Mouse (Mus musculus) right cerebral cortex, adult 18-20 months (tissue): ENCODE results near the gene Gm17334.

ENCODE experiments used
- DNase-seq: peaks from one replicate; pipeline ENCODE4 v3.0.0; 2022; ENCODE audit warnings: mixed read lengths

Gene Gm17334

DNA sequence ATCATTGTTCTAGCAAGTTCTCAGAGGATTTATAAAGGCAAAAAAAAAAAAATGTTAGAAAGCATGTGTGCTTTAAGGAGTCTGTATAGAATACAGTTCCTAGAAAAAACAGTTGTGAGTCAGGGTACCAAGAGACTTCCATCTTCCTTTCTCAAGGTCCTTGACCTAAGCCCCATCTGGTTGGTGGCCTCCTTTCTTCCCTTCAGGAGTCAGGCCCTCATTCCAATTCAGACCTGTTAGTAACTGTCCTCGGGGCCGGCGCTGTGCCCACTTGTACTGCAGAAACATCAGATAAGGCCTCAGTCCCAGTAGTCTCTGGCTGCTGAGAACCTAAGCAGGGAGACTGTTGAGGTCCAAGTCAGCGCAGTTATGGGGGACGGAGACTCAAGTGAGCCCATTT, at the start of gene Gm17334:
TSS of gene Gm17334 (minus strand) at position 101 of the 400 bp plus-strand sequence.
- DNase-seq = no peak

DNA sequence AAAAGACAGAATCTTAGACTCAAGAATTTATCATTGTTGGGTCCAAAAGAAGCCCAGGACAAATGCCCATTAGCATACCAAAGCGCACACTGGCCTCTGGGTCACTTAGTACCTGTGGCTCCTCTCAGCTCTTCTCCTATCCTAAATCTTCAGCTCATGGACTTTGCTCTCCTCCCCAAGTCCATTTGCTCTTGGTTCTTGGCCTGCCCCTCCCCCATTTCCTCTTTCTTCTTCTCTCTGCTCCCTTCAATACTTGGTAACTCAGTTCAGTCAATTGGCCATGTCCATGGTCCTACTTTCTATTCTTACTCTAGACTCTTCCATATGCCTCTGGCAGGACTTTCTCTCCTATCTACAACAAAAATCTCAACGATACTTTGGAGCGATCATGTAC, 49.0 kb upstream of the Gm17334 start:
- DNase-seq = no peak

DNA sequence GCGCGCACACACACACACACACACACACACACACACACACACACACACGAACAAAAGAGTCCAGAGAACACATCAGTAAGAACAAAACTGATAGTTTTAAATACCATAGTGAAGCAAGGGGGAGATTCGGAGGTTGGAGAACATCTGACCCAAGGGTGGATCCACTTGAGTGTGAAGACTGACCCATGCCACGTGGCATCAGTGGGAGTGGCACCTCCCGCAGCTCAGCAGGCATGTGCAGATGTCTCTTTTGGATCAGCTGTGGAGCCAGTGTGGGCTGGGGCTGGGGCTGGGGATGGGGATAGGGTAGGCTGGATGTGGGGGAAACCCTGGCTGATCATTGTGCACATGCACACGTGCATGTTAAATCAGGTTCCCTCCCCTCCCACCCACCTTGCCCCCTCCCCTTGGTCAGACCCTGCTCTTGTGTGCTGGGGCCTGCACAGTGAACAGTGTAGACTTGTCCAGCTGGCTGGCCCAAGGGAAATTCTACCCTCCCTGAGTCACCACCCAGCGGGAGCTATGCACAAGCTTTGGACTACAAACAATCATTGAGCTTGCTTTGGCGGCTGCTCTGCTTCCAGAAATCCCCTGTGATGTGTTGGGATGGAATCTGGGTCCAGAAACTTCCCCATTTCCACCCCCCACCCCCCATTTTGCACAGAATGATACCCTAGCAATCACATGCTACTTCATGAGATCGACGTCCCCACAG, 48.4 kb upstream of the Gm17334 start:
- DNase-seq = no peak

DNA sequence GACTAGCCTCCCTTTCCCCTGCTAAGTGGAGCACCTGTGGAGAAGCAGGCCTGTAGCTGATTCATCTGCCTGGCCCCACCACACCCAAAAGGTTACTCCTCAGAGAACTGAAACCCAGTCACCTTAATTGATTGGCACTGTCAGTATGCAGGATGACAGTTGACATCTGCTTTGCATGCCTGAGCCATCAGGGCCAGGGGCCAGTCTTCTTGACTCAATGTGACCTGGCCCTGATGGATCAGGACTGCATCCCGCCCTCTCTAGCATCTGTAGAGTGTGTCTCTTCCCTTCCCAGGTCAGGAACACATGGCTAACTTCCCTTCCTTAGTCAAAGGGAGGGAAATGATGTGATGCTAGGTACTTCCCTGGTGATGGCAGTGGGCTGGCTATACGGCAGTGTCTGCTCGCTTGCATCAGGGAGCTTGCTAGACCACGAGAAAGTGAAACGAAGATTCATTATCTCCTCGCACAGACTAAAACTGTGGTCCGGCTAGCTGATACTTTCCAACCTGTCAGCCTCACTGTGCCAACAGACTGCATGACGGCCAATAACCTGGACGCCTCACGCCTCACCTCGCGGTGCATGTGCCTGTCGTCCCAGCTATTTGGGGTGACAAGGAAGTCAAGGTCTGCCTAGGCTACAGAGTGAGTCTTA, 47.7 kb upstream of the Gm17334 start:
- DNase-seq = no peak

DNA sequence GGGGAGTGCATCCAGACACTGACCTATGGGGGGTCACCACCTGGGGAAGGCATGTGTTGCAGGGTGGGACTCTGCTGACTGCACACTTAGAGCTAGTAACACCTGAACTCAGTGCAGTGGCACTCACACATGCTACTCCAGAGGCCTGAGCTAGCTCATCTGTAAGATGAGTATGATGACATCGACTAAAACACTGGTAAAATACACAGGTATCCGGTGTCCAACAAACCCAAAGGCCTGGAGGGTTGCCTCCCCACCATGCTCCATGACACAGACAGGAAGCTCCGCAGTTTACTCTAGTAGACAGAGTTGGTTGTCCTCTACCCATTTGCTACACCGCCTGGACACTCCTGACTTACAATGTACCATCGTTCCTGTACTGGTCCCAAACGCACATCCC, 46.5 kb upstream of the Gm17334 start:
- no peak for DNase-seq

DNA sequence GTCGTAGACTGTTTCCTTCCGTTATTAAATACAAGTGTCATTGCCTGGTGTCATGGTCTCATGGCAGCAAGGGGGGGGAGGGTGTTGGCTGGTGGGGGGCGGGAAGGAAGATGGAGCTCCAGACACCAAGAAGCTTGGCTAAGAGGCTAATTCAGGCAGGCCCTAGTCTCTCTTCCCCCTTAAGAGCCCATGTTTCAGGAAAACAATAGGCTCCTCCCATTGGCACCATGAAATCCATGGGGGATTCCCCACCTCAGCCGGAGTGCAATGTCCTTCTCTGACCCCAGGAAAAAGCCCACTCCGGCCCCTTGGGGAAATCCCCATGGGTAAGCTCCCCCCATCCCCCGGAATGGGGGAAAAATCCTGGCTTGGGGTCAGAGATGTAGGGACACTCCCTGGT, 45.8 kb upstream of the Gm17334 start:
- DNase-seq = no peak

DNA sequence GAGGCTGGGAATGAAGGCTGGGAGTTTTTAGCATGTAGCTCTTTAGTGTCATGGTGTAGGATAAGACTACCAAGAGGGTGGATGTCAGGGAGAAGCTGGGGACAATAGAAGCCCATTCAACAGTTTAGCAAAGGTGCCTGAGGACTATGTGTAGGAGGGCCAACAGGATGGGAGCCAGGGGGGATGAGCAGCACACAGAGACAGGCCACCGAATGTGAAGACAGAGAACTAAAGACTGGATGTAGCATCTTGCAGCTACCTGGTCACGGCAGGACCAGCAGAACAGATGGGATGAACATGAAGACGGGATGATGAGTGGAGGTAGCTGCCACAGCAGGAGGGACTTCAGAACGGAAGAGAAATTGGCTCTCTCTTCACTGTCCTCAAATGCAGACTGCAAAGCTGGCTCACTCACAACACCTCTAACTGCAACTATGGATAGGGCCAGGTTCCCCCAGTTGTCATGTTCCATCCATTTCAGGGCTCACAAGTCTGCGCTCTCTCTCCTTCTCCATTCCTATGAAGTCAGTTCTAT, 43.9 kb upstream of the Gm17334 start:
- DNase-seq = no peak

DNA sequence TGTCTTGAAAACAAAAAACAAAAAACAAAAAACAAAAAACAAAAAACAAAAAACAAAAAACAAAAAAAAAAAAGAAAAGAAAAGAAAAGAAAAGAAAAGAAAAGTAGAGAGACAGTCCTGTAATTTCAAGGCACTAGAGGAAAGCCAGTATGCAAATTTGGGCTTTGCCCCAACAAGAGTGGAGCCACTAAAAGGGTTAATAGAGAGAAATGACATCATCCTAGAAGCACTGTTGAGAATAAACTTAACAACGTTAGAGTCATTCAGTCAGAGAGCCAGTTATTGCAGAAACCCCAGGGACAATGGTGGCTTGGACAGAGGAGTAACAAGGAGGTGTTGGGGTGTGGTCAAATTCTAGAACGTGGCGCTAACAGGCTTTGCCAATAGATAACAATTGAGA, 41.8 kb upstream of the Gm17334 start:
- no peak for DNase-seq

DNA sequence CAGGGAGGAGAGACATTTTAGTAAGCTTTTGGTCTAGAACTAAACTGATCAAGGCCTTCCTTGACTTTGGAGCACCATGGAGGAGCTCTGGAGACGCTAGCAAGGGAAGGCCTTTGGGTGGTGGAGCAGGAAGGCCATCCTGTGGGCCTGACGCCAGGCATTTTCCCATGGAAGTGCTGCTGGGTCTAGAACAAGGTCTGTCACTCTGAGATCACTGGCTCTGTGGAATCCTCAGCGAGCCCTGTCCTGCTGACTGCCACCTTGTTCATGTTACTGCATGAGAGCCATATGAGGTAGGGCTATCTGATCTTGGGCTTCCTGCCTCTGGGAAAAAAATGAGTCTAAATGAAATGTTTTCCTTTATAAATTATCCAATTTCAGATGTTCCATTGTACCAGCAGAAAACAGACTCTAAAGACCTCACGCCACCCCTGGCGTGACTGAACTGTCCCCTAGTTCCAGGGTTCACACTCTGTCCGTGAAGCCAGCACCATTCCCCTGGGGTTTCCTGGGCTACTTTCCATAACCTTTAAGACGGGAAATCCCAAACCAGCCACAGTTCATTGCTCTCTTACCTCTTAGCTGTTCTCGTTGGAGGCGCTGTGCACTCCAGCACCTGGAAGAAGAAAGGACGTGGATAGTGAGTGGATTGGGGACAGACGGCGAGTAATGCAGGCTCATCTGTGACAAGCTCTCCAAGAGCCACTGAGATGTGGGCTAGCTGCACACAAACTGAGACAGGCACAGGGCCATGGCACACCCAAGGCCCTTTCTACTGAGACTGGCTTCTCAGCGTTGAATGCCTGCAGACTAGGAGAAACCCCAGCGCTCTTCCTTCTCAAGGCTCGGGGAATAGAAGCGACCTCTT, 40.2 kb upstream of the Gm17334 start:
- no peak for DNase-seq

DNA sequence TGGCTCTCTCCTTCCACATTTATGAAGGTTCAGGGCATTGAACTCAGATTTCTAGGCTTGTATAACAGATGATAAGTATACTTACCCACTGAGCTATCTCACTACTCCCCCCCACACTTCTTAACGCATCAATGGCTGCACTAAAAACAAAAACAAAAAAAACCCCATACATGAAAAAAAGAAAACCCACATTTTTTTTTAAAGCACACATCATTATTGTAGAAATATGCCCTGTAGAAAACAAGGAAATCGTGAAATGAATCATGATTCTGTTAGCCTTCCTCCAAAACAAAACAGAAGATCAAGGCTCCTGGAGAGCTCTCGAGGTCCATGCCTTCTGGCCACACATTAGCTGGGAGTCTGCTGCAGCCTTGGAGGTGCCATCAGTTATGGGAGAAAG, 38.3 kb upstream of the Gm17334 start:
- DNase-seq = no peak

DNA sequence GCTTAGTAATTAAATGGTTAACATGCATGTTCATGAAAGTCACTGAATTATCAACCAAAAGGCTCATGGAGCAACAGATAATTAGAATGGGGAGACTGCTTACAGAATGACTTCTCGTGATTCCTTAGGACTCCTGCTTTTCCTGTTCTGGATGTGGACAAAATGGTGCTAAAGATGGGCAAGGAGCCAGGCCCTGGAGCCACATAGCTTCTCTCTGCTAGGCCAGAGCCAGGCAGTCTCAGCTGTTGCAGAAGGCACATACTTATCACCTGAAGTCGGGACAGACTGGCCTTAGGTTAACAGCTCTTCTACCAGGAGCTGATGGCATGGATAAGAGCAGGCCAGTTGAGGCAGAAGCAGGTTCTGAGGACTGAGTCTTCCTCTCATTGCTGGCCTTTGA, 37.8 kb upstream of the Gm17334 start:
- no peak for DNase-seq

DNA sequence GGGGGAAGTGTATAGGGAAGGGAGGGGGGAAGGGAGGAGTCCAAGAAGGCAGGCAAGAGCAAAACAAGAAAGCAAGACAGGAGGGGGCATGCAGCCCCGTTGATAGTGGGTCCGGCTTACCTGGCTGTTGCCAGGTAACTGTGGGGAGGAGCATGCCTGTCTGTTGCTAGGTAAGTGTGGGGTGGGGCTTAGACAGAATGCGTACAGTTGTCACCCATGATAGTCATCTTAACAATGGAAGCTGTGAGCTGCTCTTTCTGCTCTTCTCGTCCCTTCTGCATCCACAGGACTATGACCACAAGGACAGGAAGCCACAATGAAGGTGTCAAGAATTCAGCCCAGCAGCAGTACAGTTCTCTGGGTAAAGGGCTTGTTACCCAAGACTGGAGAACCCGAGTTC, 37.2 kb upstream of the Gm17334 start:
- DNase-seq = no peak

DNA sequence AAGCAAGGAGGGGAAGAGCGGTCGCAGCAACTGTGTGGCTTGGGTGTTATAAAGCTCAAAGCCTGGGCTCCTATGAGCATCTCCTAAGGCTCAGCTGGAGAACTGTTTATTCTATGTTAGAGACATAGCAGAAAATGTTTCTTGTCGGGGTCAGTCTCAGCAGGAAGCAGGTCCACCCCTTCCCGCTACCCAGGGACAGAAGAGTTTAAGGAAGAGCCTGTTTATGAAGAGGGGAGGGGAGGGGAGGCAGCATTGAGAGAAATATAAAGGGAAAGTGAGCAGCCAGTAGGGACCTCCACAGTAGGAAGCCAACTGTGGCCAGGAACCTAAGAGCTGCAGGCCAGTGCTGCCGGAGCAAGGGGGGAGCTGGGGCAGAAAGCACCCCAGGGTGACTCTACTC, 36.4 kb upstream of the Gm17334 start:
- DNase-seq = no peak

DNA sequence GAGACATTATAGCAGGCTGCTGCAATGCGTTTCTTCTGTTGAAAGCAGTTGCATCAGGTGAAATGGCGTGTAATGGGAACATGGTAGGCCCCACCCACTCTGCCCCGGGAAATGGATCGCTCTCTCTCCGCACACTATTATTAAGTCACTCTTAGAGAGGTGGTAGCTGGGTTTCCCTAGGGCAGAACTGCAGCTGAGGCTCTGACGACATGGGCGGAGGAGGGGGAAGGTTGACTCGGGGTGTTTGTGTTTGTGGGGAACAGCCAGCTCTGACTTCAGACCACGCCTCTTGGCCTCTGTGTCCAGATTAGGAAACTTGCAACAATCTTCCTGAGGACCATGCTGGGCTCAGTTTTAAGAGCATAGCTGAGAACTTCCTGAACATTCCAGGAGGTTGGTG, 32.8 kb upstream of the Gm17334 start:
- no peak for DNase-seq

DNA sequence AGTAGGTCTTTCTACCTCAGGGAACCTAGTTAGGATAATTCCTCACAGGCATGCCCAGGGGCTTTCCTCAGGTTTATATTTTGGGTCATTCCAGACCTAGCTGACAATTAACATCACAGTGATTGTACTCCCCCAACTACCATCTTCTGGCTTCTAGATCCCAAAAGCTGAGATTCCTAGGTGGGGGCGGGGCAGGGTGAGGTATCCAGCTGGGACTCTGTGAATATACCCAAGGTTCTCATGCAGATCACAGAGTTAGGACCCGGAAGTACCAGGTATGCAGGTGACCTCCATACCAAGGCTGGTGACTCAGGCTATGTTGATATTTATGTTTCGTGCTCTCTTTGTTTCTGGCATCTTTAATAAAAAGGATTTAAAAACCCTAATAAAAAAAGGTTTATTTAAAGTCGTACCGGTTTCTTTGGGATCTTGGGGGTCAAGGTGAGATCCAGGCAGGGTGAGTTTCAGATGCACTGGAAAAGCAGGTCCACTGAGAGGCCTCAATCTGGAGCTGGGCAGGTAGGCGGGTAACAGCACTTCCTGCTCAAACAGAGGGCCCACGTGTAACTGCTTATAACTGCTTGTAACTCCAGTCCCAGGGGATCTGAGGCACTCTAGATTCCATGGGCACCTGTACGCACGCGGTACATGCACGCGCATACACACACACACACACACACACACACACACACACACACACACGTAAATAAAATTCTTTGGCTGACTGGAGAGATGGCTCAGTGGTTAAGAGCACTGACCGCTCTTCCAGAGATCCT, 31.8 kb upstream of the Gm17334 start:
- DNase-seq = no peak

DNA sequence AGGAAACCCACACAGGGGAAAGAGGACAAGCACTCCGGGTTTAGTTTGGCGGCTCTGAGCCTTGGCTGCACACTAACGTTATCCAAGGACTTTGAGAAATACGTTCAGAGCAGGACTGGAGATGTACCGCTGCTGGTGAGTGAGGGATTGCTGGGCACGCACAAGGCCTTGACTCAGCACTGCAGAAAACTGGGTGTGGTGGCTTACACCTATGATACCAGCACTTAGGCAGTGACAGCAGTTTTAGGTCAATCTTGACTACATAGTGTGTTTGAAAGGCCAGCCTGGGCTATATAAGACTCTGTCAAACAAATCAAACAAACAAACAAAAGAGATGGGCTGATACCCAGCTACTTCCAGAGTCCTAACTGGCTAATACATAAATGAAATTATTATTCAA, 30.5 kb upstream of the Gm17334 start:
- DNase-seq = no peak

DNA sequence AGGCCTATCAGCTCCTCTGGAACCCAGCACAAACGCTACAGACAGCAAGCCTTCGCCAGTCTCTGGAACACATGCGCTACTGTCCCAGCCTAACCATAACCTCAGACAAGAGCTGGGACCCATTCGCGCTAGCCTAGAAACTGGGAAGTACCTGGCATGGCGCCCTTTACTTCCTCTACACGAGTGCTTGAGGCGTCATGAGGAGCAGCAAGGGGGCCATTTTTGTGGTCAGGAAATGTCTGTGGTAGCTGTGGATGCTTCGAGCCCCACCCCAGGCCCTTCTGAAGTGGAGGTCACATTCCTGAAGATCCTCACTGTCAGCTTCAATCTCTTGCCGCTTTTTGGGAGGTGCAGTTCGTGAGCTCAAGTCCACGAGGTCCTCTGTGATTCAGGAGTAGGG, 30.1 kb upstream of the Gm17334 start:
- DNase-seq = no peak

DNA sequence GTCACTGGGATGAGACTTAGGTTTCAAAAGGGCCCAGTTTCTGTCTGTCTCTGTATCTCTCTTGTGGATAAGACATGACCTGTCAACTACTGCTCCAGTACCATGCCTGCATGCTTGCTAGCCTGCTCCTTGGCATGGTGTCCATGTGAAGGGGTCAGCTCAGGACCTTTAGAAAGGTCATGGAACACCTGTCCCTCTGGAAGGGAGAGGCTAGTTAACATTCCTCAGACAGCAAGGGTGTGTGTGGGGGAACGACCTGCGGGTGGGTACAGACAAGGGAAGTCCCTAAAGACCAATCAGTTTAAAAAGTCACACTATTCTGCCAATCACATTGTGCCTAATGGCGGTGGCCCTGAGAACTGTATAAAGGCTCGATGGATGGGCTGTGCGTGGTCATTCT, 28.0 kb upstream of the Gm17334 start:
- no peak for DNase-seq

DNA sequence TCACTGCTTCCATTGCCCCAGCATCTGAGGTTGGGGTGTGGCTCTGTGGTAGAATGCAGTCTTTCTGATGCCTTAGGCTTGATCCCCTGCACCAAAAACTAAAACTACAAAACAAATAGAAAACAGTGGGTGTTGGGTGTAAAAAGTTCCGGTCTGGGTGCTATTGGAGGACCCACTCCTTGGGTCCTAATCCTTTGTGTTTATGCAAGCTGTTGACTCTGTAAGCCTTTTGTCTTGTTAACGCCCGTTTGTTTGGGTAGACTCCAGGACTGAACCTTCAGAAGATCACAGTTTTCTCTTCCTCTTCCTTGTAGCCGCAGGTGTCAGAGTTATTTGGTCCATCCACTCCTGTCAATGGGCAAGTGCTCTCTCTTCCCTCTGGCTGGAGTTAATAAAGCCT, 27.0 kb upstream of the Gm17334 start:
- DNase-seq = no peak

DNA sequence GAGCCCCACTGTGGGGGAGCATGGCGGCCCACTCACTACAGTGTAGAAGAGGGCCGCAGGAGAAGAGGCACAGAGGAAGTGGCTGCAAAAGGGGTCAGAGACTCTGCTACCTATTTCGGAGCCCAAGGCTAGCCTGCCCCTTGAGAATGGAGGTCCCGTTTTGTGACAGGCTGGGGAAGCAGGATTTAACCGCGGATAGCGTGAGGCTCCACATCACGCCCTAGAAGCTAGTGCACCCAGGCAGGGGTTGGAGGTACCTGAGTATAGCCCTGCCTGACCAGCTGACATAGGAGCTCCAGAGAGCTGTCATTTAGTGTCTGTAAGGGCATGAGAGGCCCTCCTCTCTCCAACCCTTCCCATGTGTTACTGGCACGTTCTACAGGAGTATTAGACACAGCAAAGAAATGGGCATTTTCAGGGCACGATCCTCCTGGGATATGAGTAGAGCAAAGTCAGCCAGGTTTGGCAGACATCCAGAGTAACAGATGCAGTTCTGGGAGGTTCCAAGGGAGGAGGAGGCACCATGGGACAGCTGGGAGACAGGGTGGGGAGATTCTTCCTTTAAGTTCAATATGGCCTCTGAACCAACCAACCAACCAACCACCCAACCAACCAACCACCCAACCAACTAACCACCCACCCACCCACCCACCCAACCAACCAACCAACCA, 25.2 kb upstream of the Gm17334 start:
- no peak for DNase-seq

DNA sequence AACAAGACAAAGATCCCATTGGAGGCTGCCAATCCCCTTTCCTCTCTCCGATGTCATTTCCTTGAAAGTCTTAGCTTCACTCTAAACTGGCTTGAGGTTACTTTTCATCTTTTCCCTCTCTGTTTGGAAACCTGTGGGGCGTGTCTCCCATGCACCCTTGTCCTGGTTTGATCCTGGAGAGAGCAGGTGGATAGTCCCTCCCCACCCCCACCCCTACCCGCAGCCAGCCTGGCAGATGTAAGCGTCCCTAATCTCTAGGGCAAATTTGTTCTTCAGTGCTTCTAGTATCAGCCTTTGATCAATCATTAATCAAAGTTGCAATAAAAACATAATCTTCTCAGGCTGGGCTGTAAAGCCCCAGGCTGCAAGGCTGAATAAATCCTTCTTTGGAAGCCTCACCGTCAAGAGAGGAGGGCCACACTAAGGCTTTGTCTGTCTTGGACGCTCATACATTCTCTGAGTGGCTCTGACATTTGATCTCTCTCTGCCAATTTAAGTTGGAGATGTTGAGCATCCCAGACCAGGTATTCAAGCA, 24.5 kb upstream of the Gm17334 start:
- DNase-seq = no peak
